Mouse (Mus musculus) myocyte (in vitro differentiated cells): ENCODE data around the gene Nprl3.

Experiments
- MYOG ChIP-seq, 3 experiments: IDR thresholded peaks; one replicate each; pipeline ENCODE4 v1.6.1; 2011; ENCODE audit warnings: control low read depth in 2 of 3, low read depth in 2 of 3, mild to moderate bottlenecking in 2 of 3; ENCODE audit not compliant: insufficient read length in 2 of 3, control insufficient read depth in 1 of 3, insufficient read depth in 1 of 3
- POLR2A ChIP-seq: IDR thresholded peaks from one replicate; pipeline ENCODE4 v1.6.1; 2011; ENCODE audit warnings: low read depth, mild to moderate bottlenecking, control low read depth, moderate library complexity; ENCODE audit not compliant: insufficient read length
- POLR2AphosphoS2 ChIP-seq: IDR thresholded peaks from one replicate; pipeline ENCODE4 v1.6.1; 2011; ENCODE audit warnings: low read depth, control low read depth; ENCODE audit not compliant: insufficient read length
- TCF12 ChIP-seq: IDR thresholded peaks from one replicate; pipeline ENCODE4 v1.6.1; 2011; ENCODE audit warnings: mild to moderate bottlenecking, control low read depth; ENCODE audit not compliant: poor library complexity, insufficient read depth, severe bottlenecking

DNA sequence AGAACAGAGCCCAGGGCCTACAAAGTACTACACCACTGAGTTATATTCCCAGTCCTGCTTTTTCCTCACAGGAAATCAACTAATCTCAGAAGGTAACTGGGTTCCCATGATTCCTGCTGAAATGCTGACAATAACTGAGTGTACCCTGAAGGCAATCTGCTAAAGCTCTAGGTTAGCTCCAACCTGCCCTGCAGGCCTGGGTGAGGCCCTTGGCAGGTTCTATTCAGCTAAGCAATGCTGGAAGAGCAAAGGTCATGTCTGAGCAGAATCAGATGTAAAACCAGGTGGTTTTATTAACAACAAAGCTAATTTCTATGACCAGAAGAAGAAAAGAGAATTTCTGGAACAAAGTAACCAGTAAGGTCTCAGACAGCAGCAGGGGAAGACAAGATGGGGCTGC, 26.1 kb downstream of the Nprl3 start:
- no peak for TF ChIP-seq POLR2AphosphoS2
- TF ChIP-seq POLR2A: no peak
- no peak for TF ChIP-seq TCF12
- TF ChIP-seq MYOG (IDR thresholded peaks at IDR 0.05; ENCODE audit: control insufficient read depth in 1 of 3, insufficient read depth in 1 of 3, insufficient read length in 2 of 3, low read depth in 2 of 3): no peak
